Mouse (Mus musculus) monocyte, adult 59 days (primary cell): ENCODE data around the gene Fbxw14. TPM values are rescaled to one million over a fixed set of nuclear protein-coding genes. Genes with fewer than 3 reads are reported as not detected.

Experiments
- total RNA-seq, 2 experiments: library from RNA; stranded (reverse); gene quantifications; one replicate each; pipeline ENCODE4 v1.2.4; 2023

Fbxw14 gene
- not detected for total RNA-seq

DNA sequence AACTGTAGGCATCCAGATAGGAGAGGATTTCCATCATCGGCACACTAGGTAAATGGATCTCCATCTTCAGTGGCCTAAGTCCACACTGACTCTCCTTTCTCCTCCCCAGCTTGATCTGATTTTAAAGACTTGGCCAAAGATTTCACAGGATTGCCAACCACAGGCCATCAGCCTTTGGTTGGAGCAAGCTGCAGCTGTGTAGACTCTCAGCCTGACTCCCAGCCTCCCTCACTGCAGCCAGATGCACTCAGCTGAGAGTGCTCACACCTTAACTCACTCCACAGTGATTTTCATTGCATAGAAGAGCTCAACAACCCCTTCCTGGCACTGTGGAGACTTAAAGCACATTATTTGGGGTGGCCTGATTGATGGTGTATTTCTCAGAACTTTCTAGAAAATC, at the start of gene Fbxw14:
Gene Fbxw14, minus strand, starts transcription at position 101 of the 400 bp plus-strand sequence.

DNA sequence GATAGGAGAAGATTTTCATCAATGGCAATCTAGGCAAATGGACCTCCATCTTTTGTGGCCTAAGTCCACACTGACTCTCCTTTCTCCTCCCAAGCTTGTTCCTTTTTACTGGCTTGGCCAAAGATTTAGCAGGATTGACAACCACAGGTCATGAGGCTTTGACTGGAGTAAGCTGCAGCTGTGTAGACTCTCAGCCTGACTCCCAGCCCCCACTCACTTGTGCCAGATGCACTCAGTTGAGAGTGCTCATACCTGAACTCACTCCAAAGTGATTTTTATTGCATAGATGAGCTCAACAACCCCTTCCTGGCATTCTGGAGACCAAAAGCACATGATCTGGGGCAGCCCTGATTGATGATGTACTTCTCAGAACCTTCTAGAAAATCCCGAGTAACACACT, 52.8 kb downstream of the Fbxw14 start, which contains the start of gene Fbxw20:
Gene Fbxw20, minus strand, starts transcription at position 101 of the 400 bp plus-strand sequence.

Other genes starting within 250 kb of the Fbxw14 start
- gene Shisa5, start 249.1 kb downstream of the Fbxw14 start, total RNA-seq, result 100 to 1,000 TPM; 568 to 696 TPM
- gene Trex1, start 227.9 kb downstream of the Fbxw14 start, total RNA-seq, result 100 to 1,000 TPM; 142 to 161 TPM
- gene Atrip, start 213.6 kb downstream of the Fbxw14 start, total RNA-seq, result 10 to 100 TPM; 15.8 to 23.1 TPM
- gene Ccdc51, start 205.2 kb downstream of the Fbxw14 start, total RNA-seq, result 1 to 10 TPM; 3.5 to 4.6 TPM
- gene Tma7, start 205.1 kb downstream of the Fbxw14 start, total RNA-seq, result 100 to 1,000 TPM; 253 to 265 TPM
- gene Plxnb1, start 192.3 kb downstream of the Fbxw14 start, total RNA-seq, result under 1 TPM; 0.05 to 0.12 TPM
- gene Fbxw21, start 125.6 kb downstream of the Fbxw14 start, total RNA-seq, result not detected
- gene Fbxw13, start 91.7 kb downstream of the Fbxw14 start, total RNA-seq, result not detected
- gene Fbxw20, start 52.9 kb downstream of the Fbxw14 start, total RNA-seq, result not detected
- gene Fbxw28, start 52.0 kb upstream of the Fbxw14 start, total RNA-seq, result not detected
- gene Fbxw22, start 116.6 kb upstream of the Fbxw14 start, total RNA-seq, result not detected
- not detected for gene Fbxw16, start 161.5 kb upstream of the Fbxw14 start, total RNA-seq
- not detected for gene Fbxw19, start 208.2 kb upstream of the Fbxw14 start, total RNA-seq